ENCODE assay signal across 8 mouse cellular contexts in genomic region chr16:11697710-11698357, GRCm38 (mm10).
DNase-seq lines count a peak whose midpoint lies in the region; ATAC-seq and TF ChIP-seq lines count a peak whose summit lies in the region.

No protein-coding gene starts in this region.

- H3K9me3 ChIP-seq in heart, embryonic 15.5 days (replicated peaks) = no peaks in the 10 kb centered on the region
- no peaks in the 10 kb centered on the region for H3K9me3 ChIP-seq in heart, embryonic 12.5 days (replicated peaks)
- H3K9me3 ChIP-seq in embryonic facial prominence, embryonic 15.5 days (replicated peaks) = no peaks in the 10 kb centered on the region
- no peaks in the 10 kb centered on the region for H3K9me3 ChIP-seq in intestine, postnatal 0 days (ENCODE audit: control insufficient read depth)
- no peaks in the 10 kb centered on the region for H3K9me3 ChIP-seq in lung, embryonic 15.5 days

- no peaks in the 10 kb centered on the region for H3K4me1 ChIP-seq in heart, embryonic 15.5 days (replicated peaks)
- H3K4me1 ChIP-seq in heart, embryonic 12.5 days (replicated peaks) = no peaks in the 10 kb centered on the region
- no peaks in the 10 kb centered on the region for H3K4me1 ChIP-seq in embryonic facial prominence, embryonic 15.5 days
- H3K4me1 ChIP-seq in intestine, postnatal 0 days (replicated peaks; ENCODE audit: control insufficient read depth, insufficient read depth, low read length) = no peaks in the 10 kb centered on the region
- H3K4me1 ChIP-seq in lung, embryonic 15.5 days = no peaks in the 10 kb centered on the region

- no peak overlapping the region for H3K4me3 ChIP-seq in heart, embryonic 15.5 days
- no peak overlapping the region for H3K4me3 ChIP-seq in heart, embryonic 12.5 days
- no peak overlapping the region for H3K4me3 ChIP-seq in embryonic facial prominence, embryonic 15.5 days (replicated peaks)
- no peak overlapping the region for H3K4me3 ChIP-seq in intestine, postnatal 0 days (ENCODE audit: low read depth, low read length)
- no peak overlapping the region for H3K4me3 ChIP-seq in lung, embryonic 15.5 days

- no peaks in the 10 kb centered on the region for H3K27me3 ChIP-seq in heart, embryonic 15.5 days
- H3K27me3 ChIP-seq in heart, embryonic 12.5 days (replicated peaks) = no peaks in the 10 kb centered on the region
- H3K27me3 ChIP-seq in embryonic facial prominence, embryonic 15.5 days = no peaks in the 10 kb centered on the region
- H3K27me3 ChIP-seq in intestine, postnatal 0 days (replicated peaks; ENCODE audit: control insufficient read depth, insufficient read depth, low read length) = no peaks in the 10 kb centered on the region
- no peaks in the 10 kb centered on the region for H3K27me3 ChIP-seq in lung, embryonic 15.5 days

- no peak overlapping the region for H3K9ac ChIP-seq in heart, embryonic 15.5 days
- H3K9ac ChIP-seq in heart, embryonic 12.5 days = no peak overlapping the region
- no peak overlapping the region for H3K9ac ChIP-seq in embryonic facial prominence, embryonic 15.5 days
- no peak overlapping the region for H3K9ac ChIP-seq in intestine, postnatal 0 days (ENCODE audit: low read depth, low read length)
- no peak overlapping the region for H3K9ac ChIP-seq in lung, embryonic 15.5 days

- peak; percentile 59 for DNase-seq in adrenal gland, postnatal 25 days
- DNase-seq in retina, postnatal 7 days (ENCODE audit: low read depth, low spot score) = peak; percentile 33
- DNase-seq in spleen, adult 12 weeks (ENCODE audit: low spot score) = no peak

- peak; percentile 65 for ATAC-seq in heart, embryonic 15.5 days (replicated peaks; ENCODE audit: insufficient number of reproducible peaks, insufficient read depth, low FRiP score, low read depth)
- ATAC-seq in heart, embryonic 12.5 days (ENCODE audit: insufficient number of reproducible peaks, low FRiP score) = no peak
- ATAC-seq in embryonic facial prominence, embryonic 15.5 days (ENCODE audit: insufficient number of reproducible peaks, low FRiP score, low TSS enrichment, low read depth) = 0 out of 2 replicates have a peak, but pooled peaks have one; percentile 17
- no peak for ATAC-seq in intestine, postnatal 0 days
- peak; percentile 42; the same call in 1 of the 2 replicates for ATAC-seq in lung, embryonic 15.5 days (ENCODE audit: borderline replicate concordance, extremely low read depth, low FRiP score, low TSS enrichment)

- TF ChIP-seq CTCF in intestine, postnatal 0 days (IDR thresholded peaks at IDR 0.05; ENCODE audit: low read depth) = peak; percentile 88

- H3K4me2 ChIP-seq in heart, embryonic 15.5 days = no peak overlapping the region
- no peak overlapping the region for H3K4me2 ChIP-seq in heart, embryonic 12.5 days
- no peak overlapping the region for H3K4me2 ChIP-seq in embryonic facial prominence, embryonic 15.5 days (replicated peaks)
- no peak overlapping the region for H3K4me2 ChIP-seq in intestine, postnatal 0 days (replicated peaks; ENCODE audit: low read depth)
- no peak overlapping the region for H3K4me2 ChIP-seq in lung, embryonic 15.5 days

- no peak overlapping the region for H3K27ac ChIP-seq in heart, embryonic 15.5 days
- no peak overlapping the region for H3K27ac ChIP-seq in heart, embryonic 12.5 days (ENCODE audit: poor library complexity, severe bottlenecking)
- no peak overlapping the region for H3K27ac ChIP-seq in embryonic facial prominence, embryonic 15.5 days (replicated peaks)
- H3K27ac ChIP-seq in intestine, postnatal 0 days (ENCODE audit: low read depth, low read length) = no peak overlapping the region
- no peak overlapping the region for H3K27ac ChIP-seq in lung, embryonic 15.5 days

- no peaks in the 10 kb centered on the region for H3K36me3 ChIP-seq in heart, embryonic 15.5 days
- no peaks in the 10 kb centered on the region for H3K36me3 ChIP-seq in heart, embryonic 12.5 days
- no peaks in the 10 kb centered on the region for H3K36me3 ChIP-seq in embryonic facial prominence, embryonic 15.5 days
- H3K36me3 ChIP-seq in intestine, postnatal 0 days (ENCODE audit: control insufficient read depth, insufficient read depth) = no peaks in the 10 kb centered on the region
- no peaks in the 10 kb centered on the region for H3K36me3 ChIP-seq in lung, embryonic 15.5 days

- WGBS in heart, embryonic 15.5 days = 65% methylated on average over 8 of the region's 8 CpGs
- WGBS in heart, embryonic 12.5 days = 61% methylated on average over 8 of the region's 8 CpGs
- WGBS in embryonic facial prominence, embryonic 15.5 days = 67% methylated on average over 8 of the region's 8 CpGs
- WGBS in intestine, postnatal 0 days = 67% methylated on average over 8 of the region's 8 CpGs
- 66% methylated on average over 8 of the region's 8 CpGs for WGBS in lung, embryonic 15.5 days

Comparison
In these comparisons a context has a peak if more than half of its experiments do, and no peak if none do; other contexts are left out.
1. ATAC-seq: peak in heart, embryonic 15.5 days (single experiment), embryonic facial prominence, embryonic 15.5 days (single experiment) and lung, embryonic 15.5 days (single experiment); none in heart, embryonic 12.5 days (single experiment) and intestine, postnatal 0 days (single experiment).